Comparison of ENCODE assay signal across 8 mouse cellular contexts in the genomic region with DNA sequence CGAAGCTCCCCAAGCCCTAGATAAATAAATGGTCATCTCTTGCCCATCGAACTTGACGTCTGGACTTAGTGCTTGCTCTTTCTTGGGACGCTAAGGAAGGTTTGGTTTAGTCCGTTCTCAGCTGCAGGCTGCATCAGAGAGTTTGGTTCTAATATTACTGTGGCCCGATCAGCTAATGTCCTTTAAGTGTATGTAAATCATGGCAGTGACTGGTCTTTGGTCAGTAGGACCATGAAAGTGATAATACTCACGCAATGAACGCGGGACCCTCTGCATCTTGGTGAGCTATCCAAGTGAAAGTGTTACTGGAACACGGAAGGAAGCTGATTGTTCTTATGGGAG. TPM values are rescaled to one million over a fixed set of nuclear protein-coding genes. Genes with fewer than 3 reads are reported as not detected.
A peak's percentile ranks its signal among the peaks of the same experiment; 100 is the strongest.
DNase-seq lines count a peak whose midpoint lies in the region; ATAC-seq and TF ChIP-seq lines count a peak whose summit lies in the region.

No protein-coding gene starts in this region.

- H3K9me3 ChIP-seq in lung, embryonic 14.5 days (ENCODE audit: low read depth, low read length), result no peaks in the 10 kb centered on the region
- H3K9me3 ChIP-seq in embryonic facial prominence, embryonic 15.5 days (replicated peaks), result no peaks in the 10 kb centered on the region
- no peaks in the 10 kb centered on the region for H3K9me3 ChIP-seq in intestine, postnatal 0 days (ENCODE audit: control insufficient read depth)
- H3K9me3 ChIP-seq in neural tube, embryonic 15.5 days (replicated peaks), result no peaks in the 10 kb centered on the region

- 2% methylated on average over 10 of the region's 10 CpGs for WGBS in lung, embryonic 14.5 days
- WGBS in embryonic facial prominence, embryonic 15.5 days, result 2% methylated on average over 10 of the region's 10 CpGs
- 0% methylated on average over 10 of the region's 10 CpGs for WGBS in intestine, postnatal 0 days
- WGBS in neural tube, embryonic 15.5 days, result 1% methylated on average over 10 of the region's 10 CpGs

- H3K4me1 ChIP-seq in lung, embryonic 14.5 days (ENCODE audit: insufficient read depth), result 0 out of 2 replicates have a peak, but pooled peaks cover 3% of the 10 kb centered on the region
- H3K4me1 ChIP-seq in embryonic facial prominence, embryonic 15.5 days, result peaks cover 14% of the 10 kb centered on the region
- H3K4me1 ChIP-seq in intestine, postnatal 0 days (replicated peaks; ENCODE audit: control insufficient read depth, insufficient read depth, low read length), result peaks cover 8% of the 10 kb centered on the region
- H3K4me1 ChIP-seq in neural tube, embryonic 15.5 days, result peaks cover 23% of the 10 kb centered on the region

- TF ChIP-seq CTCF in lung, embryonic 14.5 days (IDR thresholded peaks at IDR 0.05; ENCODE audit: low read depth), result no peak
- no peak for TF ChIP-seq CTCF in intestine, postnatal 0 days (IDR thresholded peaks at IDR 0.05; ENCODE audit: low read depth)

- H3K4me3 ChIP-seq in lung, embryonic 14.5 days (ENCODE audit: low read depth, low read length), result peak overlapping the region; percentile 97
- H3K4me3 ChIP-seq in embryonic facial prominence, embryonic 15.5 days (replicated peaks), result peak overlapping the region; percentile 97
- H3K4me3 ChIP-seq in intestine, postnatal 0 days (ENCODE audit: low read depth, low read length), result peak overlapping the region; percentile 90
- peak overlapping the region; percentile 95 for H3K4me3 ChIP-seq in neural tube, embryonic 15.5 days (replicated peaks)

- DNase-seq in lung, embryonic 14.5 days, result no peak
- no peak for DNase-seq in lung, postnatal 4 days
- no peak for DNase-seq in cerebellum, adult 11-12 months
- DNase-seq in urinary bladder, postnatal 10 days (ENCODE audit: low spot score), result no peak
- DNase-seq in urinary bladder, postnatal 14 days (ENCODE audit: low spot score), result no peak

- ATAC-seq in lung, embryonic 14.5 days (ENCODE audit: insufficient read depth), result 0 out of 2 replicates have a peak, but pooled peaks have one; percentile 1
- ATAC-seq in embryonic facial prominence, embryonic 15.5 days (ENCODE audit: insufficient number of reproducible peaks, low FRiP score, low TSS enrichment, low read depth), result no peak
- ATAC-seq in intestine, postnatal 0 days, result peak; percentile 5; the same call in 1 of the 2 replicates
- no peak for ATAC-seq in neural tube, embryonic 15.5 days (ENCODE audit: low FRiP score)

- peak overlapping the region; percentile 96 for H3K9ac ChIP-seq in lung, embryonic 14.5 days
- H3K9ac ChIP-seq in embryonic facial prominence, embryonic 15.5 days, result peak overlapping the region; percentile 96
- H3K9ac ChIP-seq in intestine, postnatal 0 days (ENCODE audit: low read depth, low read length), result peak overlapping the region; percentile 86
- peak overlapping the region; percentile 98 for H3K9ac ChIP-seq in neural tube, embryonic 15.5 days (replicated peaks)

- H3K4me2 ChIP-seq in lung, embryonic 14.5 days, result peak overlapping the region; percentile 83
- peak overlapping the region; percentile 74 for H3K4me2 ChIP-seq in embryonic facial prominence, embryonic 15.5 days (replicated peaks)
- H3K4me2 ChIP-seq in intestine, postnatal 0 days (replicated peaks; ENCODE audit: low read depth), result peak overlapping the region; percentile 81
- H3K4me2 ChIP-seq in neural tube, embryonic 15.5 days, result peak overlapping the region; percentile 91

- H3K36me3 ChIP-seq in lung, embryonic 14.5 days (ENCODE audit: insufficient read depth), result no peaks in the 10 kb centered on the region
- H3K36me3 ChIP-seq in embryonic facial prominence, embryonic 15.5 days, result peaks cover 7% of the 10 kb centered on the region; the same call in 1 of the 2 replicates
- H3K36me3 ChIP-seq in intestine, postnatal 0 days (ENCODE audit: control insufficient read depth, insufficient read depth), result 0 out of 2 replicates have a peak, but pooled peaks cover 2% of the 10 kb centered on the region
- peaks cover 2% of the 10 kb centered on the region; the same call in 1 of the 2 replicates for H3K36me3 ChIP-seq in neural tube, embryonic 15.5 days

- H3K27ac ChIP-seq in lung, embryonic 14.5 days (ENCODE audit: low read depth), result peak overlapping the region; percentile 64
- H3K27ac ChIP-seq in embryonic facial prominence, embryonic 15.5 days (replicated peaks), result peak overlapping the region; percentile 73; the same call in 1 of the 2 replicates
- peak overlapping the region; percentile 85 for H3K27ac ChIP-seq in intestine, postnatal 0 days (ENCODE audit: low read depth, low read length)
- peak overlapping the region; percentile 82 for H3K27ac ChIP-seq in neural tube, embryonic 15.5 days (replicated peaks)

- H3K27me3 ChIP-seq in lung, embryonic 14.5 days (ENCODE audit: insufficient read depth, low read length), result no peaks in the 10 kb centered on the region
- H3K27me3 ChIP-seq in embryonic facial prominence, embryonic 15.5 days, result no peaks in the 10 kb centered on the region
- no peaks in the 10 kb centered on the region for H3K27me3 ChIP-seq in intestine, postnatal 0 days (replicated peaks; ENCODE audit: control insufficient read depth, insufficient read depth, low read length)
- no peaks in the 10 kb centered on the region for H3K27me3 ChIP-seq in neural tube, embryonic 15.5 days (replicated peaks)

RNA-seq across cellular contexts. Expression of gene Psmd12, which starts 0.5 kb away (rescaled TPM):
- 188 and 192 TPM in 2 replicates for polyA plus RNA-seq in lung, embryonic 14.5 days (2014; fragmentation: Nextera tagmentation; extraction: Ambion mirVana)
- 153 and 161 TPM in 2 replicates for polyA plus RNA-seq in embryonic facial prominence, embryonic 15.5 days (2015; fragmentation: Nextera tagmentation; extraction: Ambion mirVana)
- polyA plus RNA-seq in intestine, postnatal 0 days (2015; fragmentation: Nextera tagmentation; extraction: Ambion mirVana), result 89.4 and 95.2 TPM in 2 replicates
- polyA plus RNA-seq in neural tube, embryonic 15.5 days (2015; fragmentation: Nextera tagmentation; extraction: Ambion mirVana), result 151 and 162 TPM in 2 replicates

RNA-seq across cellular contexts. Expression of gene Pitpnc1, which starts 9.3 kb away (rescaled TPM):
- 16.2 and 17.3 TPM in 2 replicates for polyA plus RNA-seq in lung, embryonic 14.5 days (2014; fragmentation: Nextera tagmentation; extraction: Ambion mirVana)
- polyA plus RNA-seq in embryonic facial prominence, embryonic 15.5 days (2015; fragmentation: Nextera tagmentation; extraction: Ambion mirVana), result 20.6 and 22.0 TPM in 2 replicates
- 4.4 and 4.8 TPM in 2 replicates for polyA plus RNA-seq in intestine, postnatal 0 days (2015; fragmentation: Nextera tagmentation; extraction: Ambion mirVana)
- 42.0 and 45.0 TPM in 2 replicates for polyA plus RNA-seq in neural tube, embryonic 15.5 days (2015; fragmentation: Nextera tagmentation; extraction: Ambion mirVana)

Comparison
In these comparisons a context has a peak if more than half of its experiments do, and no peak if none do; other contexts are left out.
1. ATAC-seq: peak in lung, embryonic 14.5 days (single experiment) and intestine, postnatal 0 days (single experiment); none in embryonic facial prominence, embryonic 15.5 days (single experiment) and neural tube, embryonic 15.5 days (single experiment).
2. Peak in every context shown above with its lines, with median percentiles within 50 percentile points of each other: H3K27ac ChIP-seq, H3K4me2 ChIP-seq, H3K4me3 ChIP-seq and H3K9ac ChIP-seq.